Mouse (Mus musculus): Measurements from ENCODE around the gene Olfr643. TPM values are rescaled to one million over a fixed set of nuclear protein-coding genes. Genes with fewer than 3 reads are reported as not detected.

Olfr643 gene
- polyA plus RNA-seq (2014; fragmentation: Illumina TruSeq; extraction: RNeasy Lipid Tissue Mini Kit (QIAGEN cat#74804); ENCODE audit: low read depth, low replicate concordance): not detected

DNA sequence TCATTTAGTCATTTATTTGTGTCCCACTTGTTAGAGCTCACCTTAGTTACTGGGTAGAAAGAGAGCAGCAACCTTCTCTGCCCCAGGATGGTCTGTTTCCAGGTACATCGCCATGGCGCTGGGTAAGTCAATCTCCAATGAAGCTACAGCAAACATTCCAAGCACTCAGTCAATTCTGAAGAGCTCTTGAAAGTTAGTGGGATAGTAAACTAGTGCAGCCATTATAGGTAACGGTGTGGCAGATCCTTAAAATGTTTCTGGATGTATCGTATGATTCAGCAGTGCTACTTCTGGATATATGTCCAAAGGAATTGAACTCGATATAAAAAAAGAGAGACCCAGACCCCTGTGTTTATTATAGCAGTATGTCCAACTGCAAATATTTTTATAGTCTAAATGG is at the start of gene Olfr643:
TSS of gene Olfr643 (minus strand) at position 101 of the 400 bp plus-strand sequence.

GRCm38 (mm10) chr7:104183292-104183691 is 46.1 kb upstream of the Olfr643 start, which contains the start of gene Olfr648:
Gene Olfr648, minus strand, starts transcription at chr7:104183392.

GRCm38 (mm10) chr7:104150456-104150855 is 13.3 kb upstream of the Olfr643 start, which contains the start of gene Ubqlnl:
Gene Ubqlnl, minus strand, starts transcription at chr7:104150556.

DNA sequence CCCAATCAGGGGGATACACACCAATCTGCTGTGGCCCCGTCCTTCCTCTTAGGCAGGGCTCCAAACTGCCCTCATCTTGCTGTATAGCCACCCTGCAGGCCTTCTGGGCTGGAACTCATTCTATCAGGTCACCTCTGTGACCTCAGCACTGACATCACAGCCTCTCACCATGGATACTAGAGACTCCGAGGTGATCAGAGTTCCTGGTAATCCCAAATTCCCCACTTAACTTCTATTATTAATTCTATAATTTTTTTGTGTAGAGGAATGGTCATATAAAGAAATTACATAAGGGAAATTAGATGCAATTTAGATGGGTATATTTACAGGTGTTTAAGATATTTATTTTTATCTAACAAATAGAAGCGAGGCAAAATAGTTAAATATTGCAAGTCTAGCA is 6.0 kb upstream of the Olfr643 start, which contains the start of gene Ubqln3:
TSS of gene Ubqln3 (minus strand) at position 101 of the 400 bp plus-strand sequence.

DNA sequence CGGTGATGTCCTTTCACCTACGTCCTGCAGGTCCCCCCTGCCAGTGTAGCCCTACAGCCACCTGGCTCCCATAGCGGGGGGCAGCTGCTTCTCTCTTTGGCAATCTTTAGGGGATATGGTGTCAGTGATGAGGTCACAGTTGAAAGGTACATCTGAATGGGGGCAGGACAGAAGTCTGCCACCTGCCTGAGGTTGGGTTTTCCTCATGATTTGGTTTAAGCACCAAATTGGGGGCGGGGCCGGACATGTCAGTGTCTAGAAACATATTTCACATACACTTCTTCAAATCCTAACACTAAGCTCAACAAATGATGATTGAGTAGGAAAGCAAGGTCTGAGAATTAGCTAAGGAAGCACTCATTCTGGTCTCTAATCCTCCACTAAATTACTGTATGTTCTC is 7.5 kb downstream of the Olfr643 start, which contains the start of gene Ubqln5:
TSS of gene Ubqln5 (minus strand) at position 101 of the 400 bp plus-strand sequence.

GRCm38 (mm10) chr7:104104757-104104972 is 32.5 kb downstream of the Olfr643 start, which contains the start of gene Olfr646:
Gene Olfr646, plus strand, starts transcription at chr7:104104873.

DNA sequence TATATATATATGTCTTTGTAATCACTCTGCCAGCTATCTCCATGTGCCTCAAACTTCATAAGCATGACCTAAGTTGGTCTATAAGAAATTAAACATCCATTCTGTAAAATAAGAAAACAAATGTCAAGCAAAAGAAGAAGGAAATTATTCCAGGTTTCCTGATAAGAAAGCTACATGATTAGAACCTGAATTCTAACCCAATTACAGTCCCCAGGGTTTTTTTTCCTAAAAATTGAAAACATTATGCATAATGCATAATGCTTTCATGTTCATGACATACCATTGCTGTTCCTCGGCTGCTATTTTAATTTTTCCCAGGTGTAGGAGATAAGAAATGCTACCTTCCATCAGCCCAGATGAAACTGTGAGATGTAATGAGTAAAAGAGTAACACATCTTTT is 51.8 kb downstream of the Olfr643 start, which contains the start of gene Olfr645:
TSS of gene Olfr645 (minus strand) at position 101 of the 400 bp plus-strand sequence.

DNA sequence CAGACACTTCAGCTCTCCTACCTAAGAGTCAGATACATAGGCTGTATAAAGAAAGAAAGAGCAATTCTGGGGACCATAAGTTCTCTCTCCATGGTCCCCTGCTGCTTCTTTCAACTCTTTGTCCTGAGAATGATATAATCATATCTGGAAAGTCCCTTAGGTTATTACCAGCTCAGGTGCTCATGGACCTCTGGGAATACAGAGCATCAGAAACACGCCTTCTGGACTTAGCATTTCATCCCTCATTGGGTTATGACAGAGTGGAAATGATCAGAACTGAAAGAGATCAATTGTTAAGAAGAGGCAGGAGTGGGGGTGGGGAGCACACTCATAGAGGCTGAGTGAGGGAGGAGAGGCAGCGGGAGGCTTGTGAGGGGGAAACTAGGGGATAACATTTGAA is 65.4 kb downstream of the Olfr643 start, which contains the start of gene Olfr644:
TSS of gene Olfr644 (minus strand) at position 101 of the 400 bp plus-strand sequence.

DNA sequence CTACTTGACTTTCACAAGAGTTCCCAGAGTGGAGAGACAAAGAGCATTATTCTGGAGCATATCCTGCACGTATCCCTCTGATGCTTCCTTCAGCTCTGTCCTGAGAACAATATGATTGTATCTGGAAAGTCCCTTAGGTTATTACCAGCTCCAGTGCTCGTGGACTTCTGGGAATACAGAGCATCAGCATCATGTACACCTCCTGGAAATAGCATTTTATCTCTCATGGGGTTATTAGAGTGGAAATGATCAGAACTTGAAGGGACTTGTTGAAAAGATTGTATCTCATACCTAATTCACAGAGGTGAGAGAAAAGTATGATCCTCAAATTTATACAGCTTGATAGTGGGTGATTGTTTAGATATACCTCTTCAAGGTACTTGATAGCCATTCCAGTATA is 75.9 kb downstream of the Olfr643 start, which contains the start of gene 4930516K23Rik:
TSS of gene 4930516K23Rik (minus strand) at position 101 of the 400 bp plus-strand sequence.

GRCm38 (mm10) chr7:104052566-104052965 is 84.6 kb downstream of the Olfr643 start, which contains the start of gene Olfr642:
Gene Olfr642, minus strand, starts transcription at chr7:104052666.

DNA sequence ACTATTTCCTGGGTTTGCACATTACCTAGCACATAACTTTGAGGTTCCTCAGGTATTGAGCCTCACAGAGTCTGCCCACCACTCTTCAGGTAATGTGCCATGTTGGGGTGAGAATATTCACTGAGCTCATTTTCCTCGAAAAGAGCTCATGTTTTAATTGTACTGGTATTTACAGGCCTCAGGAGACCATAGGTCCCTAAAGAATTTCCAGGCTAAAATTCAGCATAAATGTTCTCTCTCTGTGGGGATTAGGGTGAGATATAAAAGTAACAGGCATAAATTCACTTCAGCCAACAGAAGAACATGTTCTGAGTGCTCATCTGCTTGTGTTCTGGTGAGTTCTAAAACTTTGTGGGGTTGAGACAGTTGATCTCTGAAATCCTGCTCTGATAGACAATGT is 102.1 kb downstream of the Olfr643 start, which contains the start of gene Olfr641:
TSS of gene Olfr641 (plus strand) at position 301 of the 400 bp plus-strand sequence.

GRCm38 (mm10) chr7:104025473-104025872 is 111.7 kb downstream of the Olfr643 start, which contains the start of gene Olfr640:
Gene Olfr640, minus strand, starts transcription at chr7:104025573.

DNA sequence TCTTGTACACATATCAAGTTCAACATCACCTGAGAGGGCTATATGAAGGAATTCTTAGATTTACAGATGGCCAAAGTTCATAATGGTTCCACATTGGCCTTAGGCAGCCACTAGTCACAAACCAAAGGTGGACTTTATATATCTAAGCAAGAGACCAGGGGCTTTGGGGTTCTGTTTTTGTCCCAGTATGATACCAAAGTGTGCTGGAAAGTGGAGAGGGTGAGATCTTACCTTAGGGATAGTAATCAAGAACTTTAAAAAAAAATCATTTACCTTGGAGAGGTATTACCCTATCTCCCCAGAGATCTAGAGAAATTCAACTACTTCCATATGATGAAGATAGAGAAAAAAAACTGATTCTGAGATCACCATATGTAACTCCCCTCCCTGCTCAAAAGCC is 120.0 kb downstream of the Olfr643 start, which contains the start of gene Olfr639:
TSS of gene Olfr639 (minus strand) at position 101 of the 400 bp plus-strand sequence.

GRCm38 (mm10) chr7:103998446-103998845 is 138.8 kb downstream of the Olfr643 start, which contains the start of gene Olfr638:
Gene Olfr638, plus strand, starts transcription at chr7:103998746.

DNA sequence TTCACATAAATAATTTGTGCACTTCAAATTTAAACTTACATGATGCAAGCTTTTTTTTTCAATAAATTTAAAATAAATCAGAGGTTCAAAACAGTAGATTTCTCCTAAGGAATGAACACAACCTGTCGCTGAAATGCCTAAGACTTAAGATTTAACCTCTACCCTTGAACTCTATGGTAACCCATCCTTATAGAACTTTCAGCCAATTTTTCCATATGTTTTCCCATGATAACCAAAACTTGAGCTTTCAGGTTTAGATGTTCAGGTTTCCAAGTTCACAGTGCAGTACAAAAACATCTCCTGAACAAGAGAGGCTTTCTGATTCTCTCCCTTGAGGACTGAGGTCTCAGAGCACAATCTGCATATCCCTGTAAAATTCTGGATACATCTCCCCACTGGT is 166.4 kb downstream of the Olfr643 start, which contains the start of gene Olfr635:
TSS of gene Olfr635 (plus strand) at position 301 of the 400 bp plus-strand sequence.

Other genes with a start within 250 kb of the Olfr643 start
- not detected for gene Olfr64, start 242.9 kb downstream of the Olfr643 start, polyA plus RNA-seq (2014; fragmentation: Illumina TruSeq; extraction: RNeasy Lipid Tissue Mini Kit (QIAGEN cat#74804); ENCODE audit: low read depth, low replicate concordance)
- not detected for gene Olfr65, start 233.9 kb downstream of the Olfr643 start, polyA plus RNA-seq (2014; fragmentation: Illumina TruSeq; extraction: RNeasy Lipid Tissue Mini Kit (QIAGEN cat#74804); ENCODE audit: low read depth, low replicate concordance)
- gene Olfr631, start 208.6 kb downstream of the Olfr643 start, polyA plus RNA-seq (2014; fragmentation: Illumina TruSeq; extraction: RNeasy Lipid Tissue Mini Kit (QIAGEN cat#74804); ENCODE audit: low read depth, low replicate concordance): not detected
- not detected for gene Olfr632, start 203.1 kb downstream of the Olfr643 start, polyA plus RNA-seq (2014; fragmentation: Illumina TruSeq; extraction: RNeasy Lipid Tissue Mini Kit (QIAGEN cat#74804); ENCODE audit: low read depth, low replicate concordance)
- not detected for gene Olfr633, start 193.0 kb downstream of the Olfr643 start, polyA plus RNA-seq (2014; fragmentation: Illumina TruSeq; extraction: RNeasy Lipid Tissue Mini Kit (QIAGEN cat#74804); ENCODE audit: low read depth, low replicate concordance)
- not detected for gene Olfr635, start 166.3 kb downstream of the Olfr643 start, polyA plus RNA-seq (2014; fragmentation: Illumina TruSeq; extraction: RNeasy Lipid Tissue Mini Kit (QIAGEN cat#74804); ENCODE audit: low read depth, low replicate concordance)
- gene Olfr638, start 138.7 kb downstream of the Olfr643 start, polyA plus RNA-seq (2014; fragmentation: Illumina TruSeq; extraction: RNeasy Lipid Tissue Mini Kit (QIAGEN cat#74804); ENCODE audit: low read depth, low replicate concordance): not detected
- gene Olfr639, start 120.1 kb downstream of the Olfr643 start, polyA plus RNA-seq (2014; fragmentation: Illumina TruSeq; extraction: RNeasy Lipid Tissue Mini Kit (QIAGEN cat#74804); ENCODE audit: low read depth, low replicate concordance): not detected
- not detected for gene Olfr640, start 111.8 kb downstream of the Olfr643 start, polyA plus RNA-seq (2014; fragmentation: Illumina TruSeq; extraction: RNeasy Lipid Tissue Mini Kit (QIAGEN cat#74804); ENCODE audit: low read depth, low replicate concordance)
- not detected for gene Olfr641, start 102.0 kb downstream of the Olfr643 start, polyA plus RNA-seq (2014; fragmentation: Illumina TruSeq; extraction: RNeasy Lipid Tissue Mini Kit (QIAGEN cat#74804); ENCODE audit: low read depth, low replicate concordance)
- gene Olfr642, start 84.7 kb downstream of the Olfr643 start, polyA plus RNA-seq (2014; fragmentation: Illumina TruSeq; extraction: RNeasy Lipid Tissue Mini Kit (QIAGEN cat#74804); ENCODE audit: low read depth, low replicate concordance): not detected
- gene 4930516K23Rik, start 76.0 kb downstream of the Olfr643 start, polyA plus RNA-seq (2014; fragmentation: Illumina TruSeq; extraction: RNeasy Lipid Tissue Mini Kit (QIAGEN cat#74804); ENCODE audit: low read depth, low replicate concordance): not detected
- not detected for gene Olfr644, start 65.5 kb downstream of the Olfr643 start, polyA plus RNA-seq (2014; fragmentation: Illumina TruSeq; extraction: RNeasy Lipid Tissue Mini Kit (QIAGEN cat#74804); ENCODE audit: low read depth, low replicate concordance)
- gene Olfr645, start 51.9 kb downstream of the Olfr643 start, polyA plus RNA-seq (2014; fragmentation: Illumina TruSeq; extraction: RNeasy Lipid Tissue Mini Kit (QIAGEN cat#74804); ENCODE audit: low read depth, low replicate concordance): not detected
- not detected for gene Olfr646, start 32.5 kb downstream of the Olfr643 start, polyA plus RNA-seq (2014; fragmentation: Illumina TruSeq; extraction: RNeasy Lipid Tissue Mini Kit (QIAGEN cat#74804); ENCODE audit: low read depth, low replicate concordance)
- gene Ubqln5, start 7.6 kb downstream of the Olfr643 start, polyA plus RNA-seq (2014; fragmentation: Illumina TruSeq; extraction: RNeasy Lipid Tissue Mini Kit (QIAGEN cat#74804); ENCODE audit: low read depth, low replicate concordance): not detected
- not detected for gene Ubqln3, start 5.9 kb upstream of the Olfr643 start, polyA plus RNA-seq (2014; fragmentation: Illumina TruSeq; extraction: RNeasy Lipid Tissue Mini Kit (QIAGEN cat#74804); ENCODE audit: low read depth, low replicate concordance)
- not detected for gene Ubqlnl, start 13.2 kb upstream of the Olfr643 start, polyA plus RNA-seq (2014; fragmentation: Illumina TruSeq; extraction: RNeasy Lipid Tissue Mini Kit (QIAGEN cat#74804); ENCODE audit: low read depth, low replicate concordance)
- not detected for gene Olfm5, start 27.4 kb upstream of the Olfr643 start, polyA plus RNA-seq (2014; fragmentation: Illumina TruSeq; extraction: RNeasy Lipid Tissue Mini Kit (QIAGEN cat#74804); ENCODE audit: low read depth, low replicate concordance)
- gene Olfr648, start 46.0 kb upstream of the Olfr643 start, polyA plus RNA-seq (2014; fragmentation: Illumina TruSeq; extraction: RNeasy Lipid Tissue Mini Kit (QIAGEN cat#74804); ENCODE audit: low read depth, low replicate concordance): not detected
- not detected for gene Olfr649, start 58.6 kb upstream of the Olfr643 start, polyA plus RNA-seq (2014; fragmentation: Illumina TruSeq; extraction: RNeasy Lipid Tissue Mini Kit (QIAGEN cat#74804); ENCODE audit: low read depth, low replicate concordance)
- 0.76 TPM for gene Trim6, start 81.4 kb upstream of the Olfr643 start, polyA plus RNA-seq (2014; fragmentation: Illumina TruSeq; extraction: RNeasy Lipid Tissue Mini Kit (QIAGEN cat#74804); ENCODE audit: low read depth, low replicate concordance)
- 7.4 TPM for gene Trim34a, start 107.1 kb upstream of the Olfr643 start, polyA plus RNA-seq (2014; fragmentation: Illumina TruSeq; extraction: RNeasy Lipid Tissue Mini Kit (QIAGEN cat#74804); ENCODE audit: low read depth, low replicate concordance)
- 1.6 TPM for gene Trim5, start 150.7 kb upstream of the Olfr643 start, polyA plus RNA-seq (2014; fragmentation: Illumina TruSeq; extraction: RNeasy Lipid Tissue Mini Kit (QIAGEN cat#74804); ENCODE audit: low read depth, low replicate concordance)
- 19.8 TPM for gene Trim12a, start 178.1 kb upstream of the Olfr643 start, polyA plus RNA-seq (2014; fragmentation: Illumina TruSeq; extraction: RNeasy Lipid Tissue Mini Kit (QIAGEN cat#74804); ENCODE audit: low read depth, low replicate concordance)
- gene Trim34b, start 192.1 kb upstream of the Olfr643 start, polyA plus RNA-seq (2014; fragmentation: Illumina TruSeq; extraction: RNeasy Lipid Tissue Mini Kit (QIAGEN cat#74804); ENCODE audit: low read depth, low replicate concordance): not detected
- 8.5 TPM for gene Trim12c, start 216.0 kb upstream of the Olfr643 start, polyA plus RNA-seq (2014; fragmentation: Illumina TruSeq; extraction: RNeasy Lipid Tissue Mini Kit (QIAGEN cat#74804); ENCODE audit: low read depth, low replicate concordance)
- 0.24 TPM for gene Trim30b, start 232.5 kb upstream of the Olfr643 start, polyA plus RNA-seq (2014; fragmentation: Illumina TruSeq; extraction: RNeasy Lipid Tissue Mini Kit (QIAGEN cat#74804); ENCODE audit: low read depth, low replicate concordance)

All from heart, adult 10 weeks (tissue).